Mouse (Mus musculus) frontal cortex, postnatal 25 days (tissue): ENCODE data around the gene Hist1h4d.
"Not testable (repeated sequence)": the region's sequence is repeated elsewhere in the genome, so short reads cannot be mapped to it uniquely, and the experiment has no call there.

Experiments
- DNase-seq, 2 experiments: peaks; one replicate each; pipeline ENCODE4 v3.0.0; 2022; ENCODE audit warnings: low spot score in 2 of 2

The Hist1h4d gene

DNA sequence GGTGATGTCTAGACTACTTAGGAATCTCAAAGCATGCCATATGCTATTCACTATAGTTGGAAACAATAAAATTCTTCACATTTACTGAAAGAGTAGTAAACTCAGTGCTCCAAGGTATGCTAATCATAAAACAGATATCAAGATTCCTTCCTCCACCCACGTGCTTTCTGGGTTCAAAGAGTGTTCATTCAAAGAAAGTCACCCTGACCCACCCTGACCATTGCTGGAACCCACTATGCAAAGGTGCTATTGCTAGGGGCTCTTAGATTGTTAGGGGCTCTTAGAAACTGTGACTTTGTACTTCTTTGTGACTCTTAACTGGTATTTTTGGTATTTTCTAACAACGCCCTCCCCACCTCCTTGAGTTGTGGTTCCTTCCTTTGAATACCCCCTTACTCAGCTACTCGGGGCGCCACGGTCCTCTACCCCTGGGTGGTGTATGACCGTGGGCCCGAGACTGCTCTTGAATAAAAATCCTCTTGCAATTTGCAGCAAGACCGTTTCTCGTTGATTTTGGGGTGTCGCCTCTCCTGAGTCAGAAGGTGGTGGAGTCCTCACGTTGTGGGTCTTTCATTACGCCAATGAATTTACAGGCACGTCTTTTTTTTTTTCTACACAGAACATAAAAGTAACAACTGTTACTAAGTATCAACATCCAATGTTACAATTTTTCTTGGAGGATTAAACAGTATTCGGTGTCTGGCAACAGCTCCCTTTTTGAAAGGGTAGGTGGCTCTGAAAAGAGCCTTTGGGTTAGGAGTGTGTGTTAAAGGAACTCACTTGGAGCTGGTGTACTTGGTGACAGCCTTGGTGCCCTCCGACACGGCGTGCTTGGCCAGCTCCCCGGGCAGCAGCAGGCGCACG lies 8.1 kb upstream of the Hist1h4d start:
- DNase-seq = not testable (repeated sequence)

GRCm38 (mm10) chr13:23573898-23574524 lies 7.4 kb upstream of the Hist1h4d start, which contains the start of the genes Hist1h2bf and Hist1h2ad:
TSS of gene Hist1h2bf (minus strand) at chr13:23574196.
TSS of gene Hist1h2ad (plus strand) at chr13:23574381.
- DNase-seq = peak; percentile 78 to 87

GRCm38 (mm10) chr13:23574546-23575170 lies 6.7 kb upstream of the Hist1h4d start:
- not testable (repeated sequence) for DNase-seq

DNA sequence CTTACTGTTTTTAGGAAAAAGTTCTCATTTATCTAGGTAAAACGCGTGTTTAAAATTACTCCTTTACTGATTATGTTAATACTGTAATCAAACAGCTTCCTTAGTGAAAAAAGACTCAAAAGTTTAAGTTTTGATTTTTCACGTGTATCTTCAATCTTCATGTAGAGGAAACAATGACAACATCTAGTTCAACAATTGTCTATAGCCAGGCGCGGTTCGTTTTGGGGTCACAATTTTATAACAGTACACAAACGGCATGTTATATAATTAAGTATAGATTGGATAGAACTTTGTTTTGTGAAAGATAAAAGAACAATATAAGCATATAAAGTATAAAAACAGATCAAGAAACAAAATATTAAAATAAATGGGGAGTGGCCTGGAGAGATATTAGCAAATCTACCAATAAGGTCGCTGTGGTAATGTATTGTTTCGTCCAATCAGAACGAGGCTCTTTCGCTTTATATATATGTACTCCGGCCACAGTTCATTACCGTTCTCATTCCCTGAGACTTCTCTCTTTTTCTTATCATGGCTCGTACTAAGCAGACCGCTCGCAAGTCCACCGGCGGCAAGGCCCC lies 6.0 kb upstream of the Hist1h4d start, which contains the start of gene Hist1h3d:
Hist1h3d (plus strand) TSS at position 493 of the 581 bp plus-strand sequence.
- peak; percentile 20 to 49 for DNase-seq

- not testable (repeated sequence) for DNase-seq
Observed at GRCm38 (mm10) chr13:23575864-23576313, 5.5 kb upstream of the Hist1h4d start.

GRCm38 (mm10) chr13:23576351-23576881 lies 5.0 kb upstream of the Hist1h4d start:
- no peak for DNase-seq

DNA sequence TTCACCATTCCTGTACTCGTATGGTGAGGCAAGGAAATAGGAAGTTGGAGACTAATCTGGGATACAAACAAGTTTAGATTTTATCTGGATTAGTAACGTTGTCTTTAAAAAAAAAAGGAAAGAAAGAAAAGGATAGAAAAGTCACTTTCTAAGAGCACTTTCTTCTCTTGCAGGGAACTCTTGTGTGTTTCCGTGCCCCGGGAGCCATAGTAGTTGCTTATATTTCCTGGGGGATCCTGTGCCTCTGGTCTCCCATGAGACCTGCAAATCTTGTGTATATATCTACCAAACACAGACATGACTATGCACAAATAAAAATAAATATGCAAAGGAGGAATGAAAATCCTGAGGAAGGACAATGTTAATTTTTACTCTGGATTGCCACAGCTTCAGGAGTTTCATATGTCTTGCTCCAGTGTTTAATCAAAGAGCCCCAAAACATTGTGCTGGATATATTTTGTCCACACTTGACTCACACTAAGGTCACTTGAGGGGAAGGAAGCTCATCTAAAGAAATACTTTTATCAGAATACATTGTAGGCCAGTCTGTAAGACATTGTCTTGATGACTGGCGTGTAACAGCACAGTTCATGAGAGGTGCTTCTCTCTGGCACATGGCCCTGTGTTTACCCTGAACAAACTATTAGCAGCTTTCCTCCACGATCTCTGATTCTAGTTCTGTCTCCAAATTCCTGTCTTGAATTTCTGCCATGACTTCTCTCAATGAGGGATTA lies 4.3 kb upstream of the Hist1h4d start:
- DNase-seq = no peak

DNA sequence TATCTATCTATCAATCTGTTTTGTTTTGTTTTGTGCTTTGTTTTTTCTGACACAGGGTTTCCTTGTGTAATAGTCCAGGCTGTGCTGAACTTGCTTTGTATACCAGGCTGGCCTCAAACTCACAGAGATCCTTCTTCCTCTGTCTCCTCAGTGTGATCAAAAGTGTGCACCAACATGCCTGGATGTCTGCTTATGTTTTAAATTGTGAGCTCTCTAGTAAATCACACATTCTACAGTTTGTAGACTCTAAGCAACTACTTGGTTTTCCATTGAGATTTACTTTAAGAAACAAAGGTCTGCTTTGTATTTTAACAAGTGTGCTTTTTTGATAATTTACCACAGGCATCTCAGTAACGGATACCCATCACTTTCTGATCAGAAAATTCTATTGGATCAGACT lies 3.6 kb upstream of the Hist1h4d start:
- no peak for DNase-seq

DNA sequence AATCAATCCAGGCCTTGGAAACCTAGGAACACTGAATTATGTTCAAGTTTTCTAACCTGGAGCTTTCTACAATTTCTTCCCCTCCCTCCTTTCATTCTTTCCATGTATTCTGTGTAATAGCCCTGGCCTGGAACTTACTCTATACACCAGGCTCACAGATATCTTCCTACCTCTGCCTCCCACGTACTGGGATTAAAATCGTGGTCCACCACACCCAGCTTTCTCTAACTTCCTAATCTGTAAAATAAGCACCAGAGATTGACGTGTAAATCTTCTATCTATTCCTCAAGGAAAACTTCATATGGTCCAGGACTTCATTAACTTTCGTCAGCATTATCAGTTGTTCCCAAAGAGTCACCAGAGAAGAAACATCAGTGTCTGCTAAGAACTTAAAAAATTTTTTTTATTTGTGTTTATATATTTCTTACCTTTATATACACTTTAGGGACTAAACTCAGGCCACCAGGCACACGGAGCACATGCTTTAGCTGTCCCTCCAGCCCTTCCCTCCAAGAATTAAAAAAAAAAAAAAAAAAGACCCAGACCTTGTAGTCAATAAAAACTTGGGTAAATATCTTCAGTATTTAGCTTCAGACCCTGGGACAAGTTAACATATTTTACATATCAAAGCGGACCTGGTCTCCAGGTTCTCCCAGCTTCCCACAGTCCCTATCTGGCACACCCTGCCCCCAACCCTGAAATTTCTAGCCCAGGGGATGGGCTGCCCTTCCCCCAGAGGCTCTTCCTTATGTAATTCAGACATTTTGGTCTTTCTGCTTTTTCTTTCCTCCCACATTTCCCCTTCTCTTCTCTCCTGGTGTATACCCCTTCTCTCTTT lies 1.0 kb downstream of the Hist1h4d start:
- no peak for DNase-seq

DNA sequence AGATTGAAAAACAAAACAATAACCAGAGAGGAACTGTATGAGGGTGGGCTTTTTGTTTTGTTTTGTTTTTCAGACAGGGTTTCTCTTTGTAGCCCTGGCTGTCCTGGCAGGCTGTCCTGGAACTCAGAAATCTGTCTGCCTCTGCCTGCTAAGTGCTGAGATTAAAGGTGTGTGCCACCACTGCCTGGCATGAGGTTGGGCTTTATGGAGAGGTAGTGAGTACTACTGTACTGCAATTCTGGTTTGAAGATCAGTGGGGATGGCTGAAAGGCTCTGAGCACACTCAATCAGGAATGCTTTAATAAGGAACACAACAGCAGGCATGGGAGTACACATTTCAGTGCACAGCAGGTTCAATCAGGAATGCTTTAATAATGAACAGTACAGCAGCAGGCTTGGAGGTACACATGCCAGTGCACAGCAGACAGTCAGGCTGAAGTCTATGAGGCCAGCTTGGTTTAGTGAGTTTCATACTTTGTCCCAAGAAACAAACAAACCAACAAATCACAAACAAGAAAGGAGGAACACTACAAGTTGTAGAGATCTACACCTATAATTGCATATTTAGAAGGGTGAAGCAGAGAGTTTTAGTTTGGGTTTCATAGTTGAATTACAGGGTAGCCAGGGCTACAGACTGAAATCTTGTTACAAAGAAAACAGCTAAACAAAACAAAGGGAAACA lies 2.1 kb downstream of the Hist1h4d start:
- DNase-seq = no peak

DNA sequence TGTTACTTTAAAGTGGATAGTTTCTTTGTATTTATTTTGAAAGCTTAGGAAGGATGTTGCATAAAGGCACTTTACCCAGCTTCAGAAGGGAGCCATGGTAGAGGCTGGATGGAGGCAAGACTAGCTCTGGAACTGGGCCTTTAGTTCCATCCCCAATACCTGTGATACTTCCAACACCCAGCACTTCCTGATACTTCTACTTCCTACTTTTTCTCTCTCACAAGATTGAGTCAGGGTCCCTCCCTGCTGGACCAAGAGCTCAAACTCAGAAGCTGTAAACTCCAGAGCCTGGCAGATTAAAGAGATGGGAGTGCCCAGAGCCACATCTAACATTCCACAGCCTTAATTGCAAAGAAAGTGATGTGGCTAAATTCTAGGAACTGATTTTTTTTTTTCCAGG lies 2.9 kb downstream of the Hist1h4d start:
- no peak for DNase-seq

- peak; percentile 52 to 53 for DNase-seq
Observed at GRCm38 (mm10) chr13:23585029-23585441, 3.6 kb downstream of the Hist1h4d start.

DNA sequence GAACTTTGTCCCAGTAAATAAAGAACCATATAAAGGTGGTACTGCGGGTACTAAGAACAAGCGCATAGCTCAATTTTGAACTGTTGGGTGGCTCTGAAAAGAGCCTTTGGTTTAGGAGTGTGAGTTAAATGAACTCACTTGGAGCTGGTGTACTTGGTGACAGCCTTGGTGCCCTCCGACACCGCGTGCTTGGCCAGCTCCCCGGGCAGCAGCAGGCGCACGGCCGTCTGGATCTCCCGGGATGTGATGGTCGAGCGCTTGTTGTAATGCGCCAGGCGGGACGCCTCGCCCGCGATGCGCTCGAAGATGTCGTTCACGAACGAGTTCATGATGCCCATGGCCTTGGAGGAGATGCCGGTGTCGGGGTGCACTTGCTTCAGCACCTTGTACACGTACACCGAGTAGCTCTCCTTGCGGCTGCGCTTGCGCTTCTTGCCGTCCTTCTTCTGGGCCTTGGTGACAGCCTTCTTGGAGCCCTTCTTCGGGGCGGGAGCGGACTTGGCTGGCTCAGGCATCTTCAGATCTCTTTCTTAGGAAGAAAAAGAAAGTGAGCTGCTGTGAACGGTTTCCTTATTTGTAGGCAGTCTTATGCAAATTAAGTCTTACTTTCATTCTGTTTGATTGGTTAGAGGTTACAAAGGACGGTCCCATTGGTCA lies 4.2 kb downstream of the Hist1h4d start:
- DNase-seq = peak; percentile 42 to 50

- no peak for DNase-seq
Observed at GRCm38 (mm10) chr13:23586099-23586939, 4.9 kb downstream of the Hist1h4d start.

DNA sequence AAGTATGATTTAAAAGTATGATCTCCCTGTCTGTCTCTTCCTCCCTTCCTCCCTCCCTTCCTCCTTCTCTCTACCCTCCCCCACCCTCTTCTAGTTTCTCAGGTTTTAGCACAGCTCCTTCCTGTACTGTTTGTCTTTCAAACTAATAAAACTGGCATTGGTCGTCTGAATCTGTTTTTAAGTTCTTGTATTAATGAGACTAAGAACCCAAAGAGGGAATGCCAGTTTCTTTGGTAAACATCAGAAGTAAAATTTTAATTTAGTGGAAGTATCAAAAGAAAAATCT lies 5.5 kb downstream of the Hist1h4d start:
- DNase-seq = no peak

GRCm38 (mm10) chr13:23591206-23591605 lies 9.8 kb downstream of the Hist1h4d start:
- DNase-seq = no peak

DNA sequence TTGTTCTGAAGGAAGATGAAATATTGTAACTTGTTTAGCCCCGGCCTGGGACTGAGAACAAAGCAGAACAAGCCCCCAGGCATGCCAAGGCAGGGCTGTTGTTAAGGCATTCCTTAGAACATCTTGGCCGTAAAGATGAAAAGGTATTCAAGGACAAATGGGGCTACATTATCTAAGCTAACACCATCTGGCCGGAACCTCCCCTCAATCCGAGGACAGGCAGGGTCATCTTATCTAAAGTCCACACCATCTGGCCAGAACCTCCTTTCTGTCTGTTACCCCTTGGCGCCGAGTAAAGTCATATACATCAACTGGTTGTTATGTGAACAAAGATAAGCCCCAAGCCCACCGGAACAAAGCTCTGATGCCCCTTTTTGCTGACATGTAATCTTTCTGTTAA lies 10.5 kb downstream of the Hist1h4d start:
- DNase-seq = not testable (repeated sequence)

DNA sequence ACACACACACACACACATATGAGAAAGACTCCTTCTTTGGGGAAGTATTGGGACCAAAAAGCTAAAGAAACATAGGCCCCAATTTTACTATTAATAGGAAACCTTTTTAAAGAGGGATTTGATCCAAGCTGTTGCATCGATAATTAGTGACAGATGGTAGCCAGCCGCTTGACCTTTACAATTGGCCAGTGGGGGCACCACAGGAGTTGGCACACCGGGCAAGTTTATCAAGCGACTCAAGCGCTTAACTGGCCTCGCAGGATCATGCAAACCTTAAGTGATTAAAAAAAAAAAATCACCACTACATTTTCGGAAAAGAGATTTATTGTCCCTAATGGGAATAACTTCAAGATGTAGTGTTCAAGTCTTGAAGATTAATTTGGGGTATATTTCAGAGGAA lies 11.2 kb downstream of the Hist1h4d start:
- DNase-seq = no peak
